Mouse (Mus musculus) megakaryocyte-erythroid progenitor cell, adult 5-6 weeks (primary cell): Measurements from ENCODE around the gene Hspb9. TPM values are rescaled to one million over a fixed set of nuclear protein-coding genes. Genes with fewer than 3 reads are reported as not detected.

Experiments used
- ATAC-seq: replicated peaks from 2 replicates; pipeline ENCODE4 v1.8.0; 2016; ENCODE audit warnings: mild to moderate bottlenecking, inconsistent platforms; ENCODE audit not compliant: severe bottlenecking, poor library complexity, low FRiP score, low TSS enrichment
- total RNA-seq, 2 experiments: library from RNA; stranded (forward) in 1 of 2; stranded (reverse) in 1 of 2; fragments of 200-1000, 215-1000 nt in 1 of 2; fragments of >200 nt in 1 of 2; fragmentation: Nextera tagmentation in 1 of 2; gene quantifications; 2 replicates each; pipeline ENCODE4 v1.2.3; 2014 to 2017

Gene Hspb9
- total RNA-seq, 2 experiments from 2014 or later, result not detected

DNA sequence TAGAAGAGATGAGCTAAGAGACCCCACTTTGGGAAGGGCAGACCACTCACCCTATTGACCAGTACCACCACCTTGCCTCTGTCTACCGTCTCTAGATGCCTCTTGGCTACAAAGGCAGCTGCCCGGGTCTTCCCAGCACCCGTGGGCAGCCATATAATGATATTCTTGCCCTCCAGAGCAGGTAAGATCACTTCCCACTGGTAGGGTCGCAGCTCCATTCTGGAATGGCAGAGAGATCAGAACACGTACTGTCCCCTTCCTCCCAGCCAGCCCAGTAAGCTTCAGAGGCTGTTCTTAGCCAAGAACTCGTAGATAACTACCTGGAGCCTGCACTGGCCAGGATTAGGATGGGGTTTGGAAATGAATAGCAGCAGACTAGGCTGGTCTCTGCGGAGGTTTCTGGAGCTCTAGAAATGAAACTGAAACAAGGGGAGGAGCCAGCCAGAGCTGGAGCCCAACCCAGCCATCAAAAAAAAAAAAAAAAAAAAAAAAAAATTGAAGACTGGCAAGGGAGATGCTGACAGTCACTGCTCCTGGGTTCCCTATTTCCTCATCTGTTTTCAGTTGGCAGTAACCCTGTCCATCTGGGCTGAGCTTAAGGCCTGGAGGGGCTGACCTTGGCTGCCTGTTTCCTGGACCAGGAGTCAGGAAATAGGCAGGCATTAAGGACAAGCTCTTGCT, 9.7 kb upstream of the Hspb9 start, which contains the start of gene Dhx58:
TSS of gene Dhx58 (minus strand) at position 421 of the 681 bp plus-strand sequence.
- ATAC-seq, result peak; percentile 48

DNA sequence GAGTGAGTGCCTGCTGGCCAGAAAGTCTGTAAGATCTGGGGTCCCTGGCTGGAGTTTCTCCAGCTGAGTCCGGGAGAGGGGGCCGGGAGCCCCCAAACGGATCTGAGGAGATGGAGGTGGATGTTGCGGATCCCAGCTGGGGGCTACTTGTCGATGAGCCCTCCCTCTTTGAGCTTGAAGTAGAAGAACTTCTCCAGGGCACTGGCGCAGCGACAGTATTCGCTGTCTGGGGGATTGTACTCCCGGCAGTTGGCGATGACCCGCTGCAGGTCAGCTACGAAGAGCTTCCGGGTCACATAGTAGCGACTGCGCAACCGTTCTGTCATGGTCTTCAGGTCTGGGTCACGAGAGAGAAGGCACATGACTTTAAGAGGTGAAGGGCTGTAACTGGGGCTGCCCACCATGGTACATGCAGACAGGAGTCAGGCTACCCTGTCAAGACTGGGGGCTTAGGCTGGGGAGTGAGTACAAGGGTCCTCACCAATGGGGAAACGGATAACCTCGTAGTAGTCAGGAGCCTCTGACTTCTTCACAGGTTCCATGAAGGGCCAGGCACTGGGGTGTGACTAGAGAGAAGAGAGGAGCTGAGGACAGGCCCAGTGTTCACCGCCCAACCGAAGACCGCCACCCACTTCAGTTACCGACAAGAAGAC, 8.4 kb upstream of the Hspb9 start:
- no peak for ATAC-seq

DNA sequence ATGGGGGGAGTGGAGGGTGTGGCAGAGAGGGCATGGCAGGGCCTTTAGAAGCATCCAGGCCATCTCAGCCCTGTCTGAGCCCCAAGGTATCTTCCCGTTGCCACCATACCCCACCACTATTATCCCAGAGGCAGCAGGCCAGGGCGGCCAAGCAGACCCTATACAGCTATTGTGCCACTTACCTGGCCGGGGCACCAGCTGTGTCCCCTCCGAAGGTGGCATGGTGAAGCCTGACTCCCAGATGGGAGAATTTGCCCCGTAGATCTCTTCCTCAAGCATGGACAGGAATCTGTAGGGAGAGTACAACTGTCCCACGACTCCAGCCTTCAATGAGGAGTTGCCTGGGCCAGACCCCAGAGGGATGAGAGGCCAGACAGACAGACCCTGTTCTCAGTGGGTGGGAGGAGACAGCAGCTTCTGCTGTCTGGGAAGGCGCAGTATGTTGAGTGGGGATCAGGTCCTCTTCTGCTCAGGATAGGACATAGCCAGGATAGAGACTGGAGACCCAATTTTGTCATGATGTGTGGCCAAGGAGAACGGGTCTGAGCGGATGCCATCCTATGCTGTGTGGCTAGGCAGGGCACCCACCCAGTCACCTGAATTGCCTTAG, 4.3 kb upstream of the Hspb9 start:
- no peak for ATAC-seq

DNA sequence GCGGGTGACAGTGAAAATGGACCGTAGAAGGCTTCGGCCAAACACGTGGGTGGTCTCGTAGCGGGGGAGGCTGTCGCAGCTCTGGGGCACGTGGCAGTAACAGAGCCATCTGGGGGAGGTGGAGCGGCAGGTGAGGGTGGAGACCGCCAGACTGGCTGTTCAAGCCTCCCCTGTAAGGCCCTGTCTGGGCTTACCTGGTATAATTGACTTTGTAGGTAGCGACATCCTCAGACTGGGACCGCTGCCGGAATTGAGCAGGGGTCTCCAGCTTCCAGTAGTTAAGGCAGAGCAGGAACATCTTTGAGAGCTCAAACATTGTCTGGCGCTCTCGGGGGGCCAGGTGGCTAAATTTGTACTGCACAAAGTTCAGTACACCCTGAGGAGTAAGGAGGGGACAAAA, 3.1 kb upstream of the Hspb9 start:
- ATAC-seq, result no peak

DNA sequence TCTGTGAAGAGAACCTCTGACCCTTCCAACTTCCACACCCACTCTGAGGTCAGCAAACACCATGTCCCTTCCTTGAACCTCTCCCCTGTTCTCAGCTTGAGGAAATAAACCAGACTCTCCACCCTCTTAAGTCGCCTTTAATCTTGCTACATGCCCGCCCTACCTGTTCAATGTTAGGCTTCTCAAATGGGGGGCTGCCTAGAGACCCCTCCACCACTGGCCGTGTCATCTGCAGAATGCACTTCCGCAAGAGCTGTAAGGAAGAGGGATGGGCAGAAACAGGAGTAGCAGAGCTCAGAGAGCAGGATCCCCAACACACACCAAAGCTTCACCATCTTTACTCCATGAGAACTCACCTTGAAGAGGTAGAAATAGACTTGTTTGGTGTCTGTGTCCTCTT, 2.7 kb upstream of the Hspb9 start:
- no peak for ATAC-seq

DNA sequence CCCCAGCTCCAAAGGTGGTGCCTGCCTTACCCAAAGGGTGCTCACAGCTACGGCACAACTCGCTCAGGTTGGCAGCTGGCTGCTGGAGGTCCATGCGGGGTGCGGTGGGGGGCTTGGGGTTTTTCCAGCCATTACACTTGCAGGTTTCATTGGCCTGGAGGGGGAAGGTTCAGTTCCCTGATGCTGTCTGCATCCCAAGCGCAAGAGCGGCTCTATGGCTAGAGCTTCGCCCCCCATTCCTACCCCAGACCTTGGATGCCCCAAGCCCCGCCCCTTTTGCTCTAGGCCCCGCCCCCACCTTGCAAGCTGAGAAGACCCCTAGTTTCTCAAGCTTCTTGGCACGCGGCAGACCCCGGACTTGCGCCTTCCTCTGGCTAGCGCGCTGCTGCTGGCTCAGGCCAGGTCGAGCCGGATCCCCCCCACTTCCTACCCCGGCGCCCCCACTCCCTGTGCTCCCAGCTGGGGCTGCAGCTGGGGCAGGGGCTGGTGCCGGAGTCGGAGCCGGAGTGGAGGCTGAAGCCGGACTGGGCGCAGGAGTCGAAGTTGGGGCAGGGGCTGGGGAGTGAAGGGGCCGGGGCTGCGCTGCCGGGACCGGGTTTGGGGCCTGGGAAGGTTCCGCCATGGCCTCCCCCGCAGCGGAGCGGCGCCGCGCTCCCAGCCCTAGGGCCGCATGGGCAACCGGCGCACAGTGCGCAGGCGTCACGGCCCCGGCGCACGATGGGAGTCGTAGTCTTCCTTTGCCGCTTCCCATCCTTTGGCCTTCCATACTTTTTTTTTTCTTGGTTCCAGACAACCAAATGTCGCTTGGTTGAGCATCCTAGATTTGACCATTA, 1.7 kb upstream of the Hspb9 start, which contains the start of gene Kat2a:
TSS of gene Kat2a (minus strand) at position 683 of the 833 bp plus-strand sequence.
- peak; percentile 50 for ATAC-seq

DNA sequence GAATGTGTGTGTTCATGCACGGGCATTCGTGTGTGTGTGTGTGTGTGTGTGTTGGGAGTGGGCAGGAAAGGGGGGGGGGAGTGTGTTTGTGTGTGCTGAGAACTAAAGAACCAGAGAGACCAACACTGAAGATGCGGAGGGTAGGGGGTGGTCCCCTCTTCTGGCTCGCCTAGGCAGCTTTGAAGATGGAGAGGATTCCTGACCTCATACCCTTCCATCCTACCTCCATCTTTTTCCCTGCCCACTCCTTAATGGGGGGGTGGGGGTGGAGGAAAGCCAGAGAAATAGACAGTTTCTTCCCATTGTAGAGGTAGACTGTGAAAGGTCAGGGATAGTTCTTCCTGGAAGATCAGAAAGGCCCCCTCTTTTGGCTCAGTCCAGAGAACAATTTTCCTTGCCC, 476 bp upstream of the Hspb9 start:
- no peak for ATAC-seq

DNA sequence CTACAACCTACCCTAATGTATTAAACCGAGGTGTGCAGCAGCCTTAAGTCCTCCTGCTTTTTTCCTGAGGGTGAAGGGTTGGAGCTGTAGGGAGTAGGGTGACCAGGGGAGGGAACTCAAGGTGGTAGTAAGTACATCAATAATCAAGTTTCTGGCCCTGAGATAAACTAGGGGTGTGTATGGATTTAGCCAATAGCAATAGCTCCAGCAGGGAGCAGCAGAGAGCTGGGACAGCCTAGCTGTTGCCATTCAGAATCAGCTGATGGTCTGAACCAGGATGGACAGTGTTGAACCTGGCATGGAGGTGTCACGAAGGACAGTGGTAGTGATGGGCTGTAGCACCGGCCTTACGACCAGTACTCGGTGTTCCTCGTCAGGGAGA, 875 bp downstream of the Hspb9 start:
- peak; percentile 60 for ATAC-seq

DNA sequence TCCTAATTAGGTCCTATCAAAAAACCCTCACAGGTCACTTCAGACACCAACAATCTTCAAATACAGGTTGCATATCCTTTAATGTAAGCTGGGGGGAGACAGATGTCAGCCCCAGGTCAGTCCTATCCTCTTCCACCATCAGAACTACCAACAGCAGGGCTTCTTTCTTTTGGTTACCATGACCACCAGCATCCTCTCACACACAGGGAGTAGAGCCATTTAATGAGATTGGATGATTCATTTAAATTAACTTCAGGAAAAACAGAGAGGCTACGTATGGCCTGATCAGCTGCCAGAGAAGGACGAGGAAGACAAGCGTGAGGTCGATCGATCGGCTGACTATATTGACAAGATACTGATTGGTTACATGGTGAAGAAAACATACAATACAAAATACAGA, 1.3 kb downstream of the Hspb9 start:
- no peak for ATAC-seq

DNA sequence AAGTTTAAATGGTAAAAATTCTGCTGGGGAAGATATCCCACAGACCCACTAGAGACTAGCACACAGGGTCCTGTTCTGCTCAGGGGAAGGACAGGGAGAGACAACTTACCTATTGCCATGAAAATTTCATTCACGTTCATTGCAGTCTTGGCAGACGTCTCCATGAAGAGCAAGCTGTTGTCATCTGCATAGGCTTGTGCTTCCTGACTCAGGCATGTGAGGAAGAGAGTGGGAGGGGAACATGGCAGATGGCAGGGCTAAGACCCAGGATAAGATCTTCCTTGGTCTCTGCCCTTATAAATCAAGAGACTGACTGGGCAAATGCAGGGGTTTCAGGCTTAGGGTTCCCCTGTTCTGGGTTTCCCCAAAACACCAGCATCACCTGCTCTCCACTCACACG, 3.0 kb downstream of the Hspb9 start:
- no peak for ATAC-seq

DNA sequence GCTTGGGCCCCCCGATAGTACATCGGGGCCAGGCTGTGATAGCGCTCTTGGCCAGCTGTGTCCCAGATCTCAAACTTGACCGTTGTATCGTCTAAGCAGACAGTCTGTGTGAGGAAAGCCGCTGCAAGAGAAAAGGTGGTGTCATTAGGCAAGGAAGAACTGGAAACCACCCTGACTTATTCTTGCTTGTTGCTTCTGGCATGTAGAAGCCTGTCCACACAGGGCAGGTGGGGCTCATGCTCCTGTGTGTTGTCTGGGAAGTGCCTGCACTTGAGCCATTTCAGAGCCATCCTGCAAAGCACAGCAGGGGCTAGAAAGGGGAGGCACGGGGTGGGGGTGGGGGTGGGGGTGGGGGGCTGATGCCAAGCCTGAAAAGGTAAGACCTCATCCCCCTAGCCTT, 4.8 kb downstream of the Hspb9 start:
- ATAC-seq, result no peak

DNA sequence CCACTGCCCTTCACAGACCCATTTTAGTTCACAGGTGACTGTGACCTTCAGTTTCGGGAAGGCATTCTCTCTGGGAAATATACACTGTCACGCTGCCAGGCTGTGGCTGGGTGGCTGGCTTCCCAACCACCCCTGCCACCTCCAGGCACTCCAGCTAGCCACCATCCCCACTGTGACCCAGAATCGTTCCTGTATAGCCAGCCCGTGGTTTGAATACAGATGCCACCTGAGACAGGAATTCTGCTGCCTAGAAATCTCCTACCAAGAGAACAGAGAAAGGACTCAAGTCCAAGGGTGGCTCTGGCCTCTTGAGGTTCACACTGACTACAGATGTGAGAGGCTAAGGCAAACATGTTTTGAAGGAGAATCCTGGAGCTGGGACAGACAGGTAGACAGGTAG, 5.2 kb downstream of the Hspb9 start:
- no peak for ATAC-seq

DNA sequence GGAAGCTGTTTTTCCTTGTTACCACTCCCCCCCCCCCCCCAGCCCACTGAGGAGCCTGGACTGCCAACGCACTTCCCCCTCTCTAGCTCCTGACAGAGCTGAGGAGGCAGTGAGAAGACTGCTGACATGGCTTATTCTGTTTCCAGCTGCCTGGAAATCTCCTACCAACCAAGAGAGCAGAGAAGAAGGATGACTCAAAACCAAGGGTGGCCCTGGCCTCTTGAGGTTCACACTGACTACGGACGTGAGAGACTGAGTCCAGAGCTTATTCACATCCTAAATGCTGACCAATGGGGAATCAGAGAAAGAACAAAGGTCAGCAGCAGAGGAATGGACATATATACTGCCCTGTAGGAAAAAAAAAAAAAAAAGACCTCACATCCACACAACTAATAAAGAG, 5.7 kb downstream of the Hspb9 start:
- ATAC-seq, result no peak

DNA sequence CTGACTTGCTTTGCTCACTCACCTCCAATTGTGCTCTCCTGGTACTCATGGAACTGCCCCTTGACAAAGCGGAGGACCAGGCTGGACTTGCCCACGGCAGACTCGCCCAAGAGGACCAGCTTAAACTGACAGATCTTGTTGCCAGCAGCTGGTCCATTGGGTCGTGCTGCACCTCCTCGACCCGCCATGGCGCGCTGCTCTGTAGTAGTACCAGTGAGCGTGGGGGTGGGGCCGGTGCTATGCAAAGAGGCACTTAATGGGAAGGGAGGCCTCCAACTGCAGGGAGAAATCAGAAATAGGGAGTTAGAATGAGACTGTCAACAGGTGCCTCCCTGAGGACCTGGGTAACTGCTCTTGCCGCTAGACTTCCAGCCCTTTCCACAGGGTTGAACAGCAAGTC, 6.2 kb downstream of the Hspb9 start:
- no peak for ATAC-seq

DNA sequence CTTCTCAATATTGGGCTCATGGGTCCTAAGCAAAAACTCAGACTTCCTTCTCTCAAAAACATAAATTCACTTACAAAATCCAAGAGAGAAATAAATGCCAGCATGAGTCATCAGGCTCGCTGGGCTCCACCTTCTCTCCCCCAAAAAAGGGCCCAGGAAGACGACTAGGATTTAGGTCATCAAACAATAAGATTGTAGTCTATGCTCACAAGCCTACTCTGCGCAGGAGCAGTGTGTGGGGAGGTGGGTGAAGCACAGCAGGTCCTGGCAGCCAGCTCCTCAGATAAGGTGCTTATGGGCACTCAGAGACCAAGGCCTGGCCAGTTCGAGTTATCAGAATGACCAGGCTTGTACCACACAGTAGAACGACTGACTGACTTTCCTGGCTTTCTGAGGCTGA, 6.7 kb downstream of the Hspb9 start:
- 0 out of 2 replicates have a peak, but pooled peaks have one; percentile 20 for ATAC-seq

DNA sequence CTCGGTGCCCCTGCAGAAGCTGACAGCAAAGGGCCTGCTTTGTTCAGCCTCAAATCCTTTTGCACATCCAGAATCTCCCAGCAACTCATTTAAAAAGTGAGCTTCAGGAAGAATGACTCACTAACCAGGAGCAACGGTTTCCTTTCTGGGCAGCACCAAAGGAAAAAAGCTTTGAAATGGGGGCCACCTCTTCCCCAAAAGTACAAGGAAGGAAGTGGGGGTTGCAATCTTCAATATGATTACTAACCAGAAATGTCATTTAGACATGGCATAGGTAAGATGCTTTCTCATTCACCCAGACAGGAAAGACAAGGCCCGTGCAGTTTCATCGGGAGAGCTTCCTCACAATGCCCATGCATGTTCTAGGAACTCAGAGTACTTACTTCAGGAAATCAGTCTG, 7.6 kb downstream of the Hspb9 start:
- no peak for ATAC-seq

DNA sequence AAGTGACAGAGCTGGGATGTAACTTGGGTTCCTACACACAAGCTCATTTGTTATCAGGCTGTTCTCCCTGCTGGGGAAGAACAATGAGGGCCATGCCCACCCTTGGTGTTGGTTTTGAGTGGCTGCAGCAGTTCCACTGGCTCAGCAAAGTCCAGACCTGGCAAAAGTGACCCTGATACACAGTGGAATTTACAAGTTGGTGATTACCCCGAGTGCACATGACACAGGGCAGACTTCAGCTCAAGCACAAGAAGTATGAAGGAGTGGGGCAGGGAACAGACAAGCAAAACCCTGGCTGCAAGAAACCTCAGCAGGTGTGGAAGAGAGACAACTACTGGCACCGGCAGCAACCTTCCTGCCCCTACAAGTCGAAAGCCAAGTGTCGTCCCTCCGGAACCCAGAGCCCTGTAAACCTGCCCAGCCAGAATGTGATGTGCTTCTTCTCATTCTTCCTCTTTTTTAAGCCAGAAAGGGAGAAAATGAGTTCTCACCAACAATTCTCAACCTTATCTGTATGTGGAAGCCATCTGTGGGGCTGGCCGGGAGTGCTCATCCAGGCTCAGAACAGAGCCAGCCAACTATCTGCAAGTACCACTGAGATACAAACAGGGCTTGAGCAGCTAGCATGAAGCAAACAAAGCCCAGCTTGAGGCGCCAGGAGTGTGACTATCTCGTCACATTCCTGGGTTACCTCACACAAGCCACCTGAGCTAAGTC, 8.3 kb downstream of the Hspb9 start:
- ATAC-seq, result peak; percentile 86

DNA sequence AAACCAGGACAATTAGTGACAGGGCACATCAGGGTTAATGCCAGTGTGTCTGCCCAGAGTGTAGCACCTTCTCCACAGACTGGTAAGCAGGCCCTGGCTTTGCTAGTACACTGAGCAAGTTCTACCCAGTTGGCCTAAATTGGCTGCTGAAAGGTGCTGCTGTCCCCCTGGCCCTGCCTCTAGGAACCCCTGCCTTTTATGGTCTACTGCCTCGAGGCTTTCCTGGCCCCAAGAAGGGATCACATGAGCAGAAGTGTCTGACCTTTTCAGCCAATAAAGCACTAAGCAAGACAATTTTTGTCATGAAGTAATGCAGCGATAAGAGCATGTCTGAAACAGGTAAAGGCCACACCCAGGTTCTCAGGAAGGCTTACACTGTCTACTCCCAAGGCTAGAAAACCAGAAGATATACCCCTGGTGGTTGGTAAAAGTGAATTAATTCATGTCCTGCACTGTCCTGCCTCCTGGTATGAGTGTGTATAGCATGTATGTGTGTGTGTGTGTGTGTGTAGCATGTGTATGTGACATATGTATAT, 8.9 kb downstream of the Hspb9 start:
- no peak for ATAC-seq

DNA sequence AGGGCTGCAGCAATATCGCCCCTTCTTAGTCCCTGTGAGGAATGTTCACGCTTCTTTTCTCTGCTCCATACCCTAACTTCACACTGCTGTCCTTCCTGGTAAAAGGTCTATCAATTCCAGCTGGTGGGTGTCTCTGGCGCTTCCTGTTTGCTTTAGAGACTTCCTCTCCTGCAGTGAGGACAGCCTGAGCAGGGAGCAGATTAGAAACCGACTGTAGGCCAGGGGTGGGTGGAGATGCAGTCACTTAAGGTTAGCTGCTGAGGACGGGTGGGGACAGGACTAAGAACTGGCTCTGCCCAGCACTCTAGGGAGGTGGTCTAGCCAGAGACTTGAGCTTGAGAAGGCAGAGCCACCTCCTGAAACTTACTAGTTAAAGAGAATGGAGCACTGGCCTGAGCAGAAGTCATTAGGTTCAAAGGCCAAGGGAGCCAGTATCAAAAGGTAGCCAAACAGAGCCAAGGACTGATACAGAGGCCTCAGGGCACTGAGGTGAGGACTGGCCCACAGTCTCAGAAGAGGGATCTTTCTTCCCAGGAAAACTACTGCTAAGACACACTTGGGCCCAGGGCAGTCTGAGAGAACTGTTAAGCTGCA, 11.4 kb downstream of the Hspb9 start:
- ATAC-seq, result 0 out of 2 replicates have a peak, but pooled peaks have one; percentile 26
